Mouse (Mus musculus) hindbrain, postnatal 0 days (tissue): ENCODE measurements around the gene Stn1. TPM values are rescaled to one million over a fixed set of nuclear protein-coding genes. Genes with fewer than 3 reads are reported as not detected.

ENCODE experiments used
- ATAC-seq: fragments of 200-750 bp; cut with Nextera tagmentation; 2 replicates; pipeline ENCODE4 v1.8.0; 2017; ENCODE audit warnings: mild to moderate bottlenecking, moderate TSS enrichment, moderate library complexity
- DNase-seq: peaks from one replicate; pipeline ENCODE4 v3.0.0-alpha.2; 2015; ENCODE audit warnings: low spot score
- H3K27ac ChIP-seq: fragments of 300-500 bp; sonication (generic); 2 replicates; pipeline ENCODE4 v1.5.1; 2014; ENCODE audit warnings: mild to moderate bottlenecking
- H3K27me3 ChIP-seq: fragments of 300-500 bp; sonication (generic); 2 replicates; pipeline ENCODE4 v1.6.1; 2014; ENCODE audit warnings: low read length, mixed read lengths; ENCODE audit not compliant: insufficient read depth
- H3K36me3 ChIP-seq: fragments of 300-500 bp; sonication (generic); 2 replicates; pipeline ENCODE4 v1.6.1; 2014; ENCODE audit warnings: low read length, mixed read lengths; ENCODE audit not compliant: insufficient read depth
- H3K4me1 ChIP-seq: fragments of 300-500 bp; sonication (generic); 2 replicates; pipeline ENCODE4 v1.6.1; 2014; ENCODE audit warnings: antibody characterized with exemption, low read length, mixed read lengths; ENCODE audit not compliant: insufficient read depth
- H3K4me2 ChIP-seq: fragments of 300-500 bp; sonication (generic); 2 replicates; pipeline ENCODE4 v1.6.1; 2014; ENCODE audit warnings: low read depth, mild to moderate bottlenecking, low read length, moderate library complexity, mixed read lengths
- H3K4me3 ChIP-seq: fragments of 300-500 bp; sonication (generic); 2 replicates; pipeline ENCODE4 v1.5.1; 2014; ENCODE audit warnings: low read length
- H3K9ac ChIP-seq: fragments of 300-500 bp; sonication (generic); replicated peaks from 2 replicates; pipeline ENCODE4 v1.6.1; 2014; ENCODE audit warnings: mild to moderate bottlenecking, low read length, moderate library complexity, mixed read lengths
- H3K9me3 ChIP-seq: fragments of 300-500 bp; sonication (generic); 2 replicates; pipeline ENCODE4 v1.6.1; 2016; ENCODE audit warnings: low read length, mixed read lengths
- CTCF ChIP-seq: IDR thresholded peaks from 2 replicates; pipeline ENCODE4 v1.5.1; 2016; ENCODE audit warnings: antibody characterized with exemption, control low read depth, low read depth
- WGBS: fragments of 180-500 bp; shearing (Covaris S2); extraction: QIAGEN DNeasy Blood & Tissue Kit; methylation state at CpG from one replicate; pipeline ENCODE4 v1.1.7; 2014; 5-methylcytosine and 5-hydroxymethylcytosine counted together
- polyA plus RNA-seq: library from polyadenylated mRNA; unstranded; fragments of >200 nt; fragmentation: Nextera tagmentation; extraction: Ambion mirVana; gene quantifications from 2 replicates; pipeline ENCODE4 v1.2.1, GENCODE M21; 2015
- total RNA-seq: library from RNA; depleted of rRNA; stranded (reverse); fragments of >200 nt; gene quantifications from 2 replicates; pipeline ENCODE4 v1.2.3, GENCODE M21; 2014

The Stn1 gene
- total and polyA plus RNA-seq, 2 experiments from 2014 or later = 19.1 to 20.9 TPM

DNA sequence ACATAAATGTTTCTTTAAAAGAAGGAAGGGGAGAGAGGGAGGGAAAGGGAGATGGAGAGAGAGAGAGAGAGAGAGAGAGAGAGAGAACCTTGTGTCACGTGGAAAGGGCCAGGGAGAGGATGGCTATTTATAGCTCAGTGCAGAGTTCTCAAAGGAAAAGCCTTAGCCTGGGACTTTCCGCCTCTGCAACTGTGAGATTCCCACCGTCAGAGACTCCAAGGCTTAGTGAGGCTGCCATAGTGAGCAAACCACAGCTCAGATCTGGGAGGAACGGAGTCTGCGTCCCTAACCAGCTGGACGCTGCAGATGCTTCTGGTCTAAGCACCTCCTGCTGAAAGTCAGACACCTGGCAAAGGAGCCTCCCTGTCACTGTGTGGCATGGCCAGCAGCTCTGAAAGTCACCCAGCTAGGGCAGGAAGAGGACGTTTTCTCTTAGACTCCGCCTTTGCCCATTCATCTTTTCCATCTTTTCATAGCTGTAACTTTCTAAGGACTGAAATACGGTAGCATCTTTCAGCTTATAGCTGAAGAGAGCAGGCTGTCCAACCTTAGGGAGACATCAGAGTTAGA, 51.2 kb downstream of the Stn1 start:
- H3K27me3 ChIP-seq = no peaks in the 10 kb centered on the region
- 34% methylated on average over 9 of the region's 9 CpGs for WGBS
- H3K9me3 ChIP-seq = no peaks in the 10 kb centered on the region
- ATAC-seq (peak; percentile 71), DNase-seq (peak; percentile 25)
- H3K4me1 ChIP-seq = no peaks in the 10 kb centered on the region
- no peak overlapping the region for H3K9ac ChIP-seq
- H3K27ac ChIP-seq = peak overlapping the region; percentile 12; the same call in 1 of the 2 replicates
- H3K4me2 ChIP-seq = 0 out of 2 replicates have a peak overlapping the region, but pooled peaks have one; percentile 17
- H3K36me3 ChIP-seq = no peaks in the 10 kb centered on the region
- no peak overlapping the region for H3K4me3 ChIP-seq
- TF ChIP-seq CTCF = no peak

GRCm38 (mm10) chr19:47484110-47484509, 53.2 kb downstream of the Stn1 start:
- Histone ChIP-seq H3K27me3 (no peaks in the 10 kb centered on the region), H3K9me3 (no peaks in the 10 kb centered on the region), H3K9ac (no peak overlapping the region), H3K27ac (peak overlapping the region; percentile 48; the same call in 1 of the 2 replicates), H3K36me3 (no peaks in the 10 kb centered on the region), H3K4me2 (no peak overlapping the region), H3K4me1 (no peaks in the 10 kb centered on the region), H3K4me3 (no peak overlapping the region)
- DNase-seq = peak; percentile 61
- no peak for TF ChIP-seq CTCF
- ATAC-seq = peak; percentile 76
- WGBS = 73% methylated on average over 3 of the region's 3 CpGs

DNA sequence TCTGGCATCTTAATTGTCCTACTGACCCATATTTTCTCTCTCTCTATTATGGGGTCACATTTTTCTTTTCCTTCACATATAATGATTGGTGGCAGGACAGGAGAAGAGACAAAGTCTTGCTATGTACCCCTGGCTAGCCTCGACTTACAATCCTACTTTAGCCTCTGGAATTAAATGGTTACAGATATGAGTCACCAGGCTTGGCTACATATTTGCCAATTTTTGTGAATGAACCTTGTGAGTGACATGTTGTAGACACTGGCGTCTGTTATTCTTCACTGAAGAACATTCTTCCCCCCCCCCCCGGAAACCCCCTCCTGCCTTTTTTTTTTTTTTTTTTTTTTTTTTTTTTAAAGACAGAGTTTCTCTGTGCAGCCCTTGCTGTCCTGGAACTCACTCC, 54.0 kb downstream of the Stn1 start:
- H3K27ac ChIP-seq = no peak overlapping the region
- H3K36me3 ChIP-seq = no peaks in the 10 kb centered on the region
- H3K4me2 ChIP-seq = no peak overlapping the region
- no peaks in the 10 kb centered on the region for H3K9me3 ChIP-seq
- H3K4me1 ChIP-seq = no peaks in the 10 kb centered on the region
- no peak overlapping the region for H3K4me3 ChIP-seq
- DNase-seq = no peak
- no peak overlapping the region for H3K9ac ChIP-seq
- no peaks in the 10 kb centered on the region for H3K27me3 ChIP-seq
- ATAC-seq = no peak
- 75% methylated on average over 3 of the region's 3 CpGs for WGBS
- TF ChIP-seq CTCF = no peak

DNA sequence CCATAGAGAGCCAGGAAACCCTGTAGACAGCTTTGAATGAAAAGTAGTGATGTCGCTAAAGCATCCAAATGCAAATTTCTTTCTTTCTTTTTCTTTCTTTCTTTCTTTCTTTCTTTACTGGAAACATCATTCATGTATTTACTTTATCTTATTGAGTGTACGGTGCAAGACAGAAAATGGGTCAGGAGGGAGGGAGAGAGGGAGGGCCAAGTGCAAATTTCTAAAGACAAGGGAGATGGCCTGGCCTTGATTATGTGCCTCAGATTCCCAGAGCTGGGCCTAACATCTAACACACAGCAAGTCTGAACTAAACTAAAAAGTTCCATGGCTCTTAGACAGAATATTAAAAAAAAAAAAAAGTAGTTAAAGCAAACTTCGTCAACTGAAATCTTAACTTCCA, 63.9 kb downstream of the Stn1 start:
- no peak for ATAC-seq

DNA sequence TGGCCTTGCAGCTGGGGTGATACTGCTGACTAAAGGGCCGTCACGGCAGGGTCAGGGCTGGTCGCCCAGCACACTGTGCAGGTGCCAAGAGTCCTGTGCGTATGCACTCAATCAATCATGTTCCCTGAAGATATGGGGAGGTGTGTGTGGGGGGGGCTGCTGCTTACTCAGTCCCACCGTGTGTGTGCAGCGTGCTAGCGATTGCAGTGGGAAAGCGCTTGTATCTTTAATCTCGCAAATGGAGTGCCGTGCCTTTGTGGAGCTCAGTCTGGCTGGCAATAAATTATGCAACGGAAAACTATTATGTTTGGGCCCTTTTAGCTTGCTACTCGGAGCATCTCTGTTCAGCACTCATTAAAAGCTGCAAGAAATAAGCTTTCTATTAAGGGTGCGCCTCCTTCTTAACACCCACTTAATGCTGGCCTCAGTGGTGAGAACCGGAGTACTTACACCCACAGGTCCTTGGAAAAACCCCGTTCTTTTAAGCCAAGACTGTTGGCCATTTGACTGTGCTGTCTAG, 64.4 kb downstream of the Stn1 start:
- no peak overlapping the region for H3K27ac ChIP-seq
- 0 out of 2 replicates have a peak, but pooled peaks have one; percentile 43 for ATAC-seq

More for the DNA sequence above, 63.9 kb downstream of the Stn1 start:
- Histone ChIP-seq H3K4me1 (peaks cover 7% of the 10 kb centered on the region; the same call in 1 of the 2 replicates), H3K27me3 (no peaks in the 10 kb centered on the region), H3K9me3 (no peaks in the 10 kb centered on the region), H3K4me2 (peak overlapping the region; percentile 36; the same call in 1 of the 2 replicates), H3K9ac (no peak overlapping the region), H3K4me3 (no peak overlapping the region), H3K27ac (no peak overlapping the region), H3K36me3 (no peaks in the 10 kb centered on the region)
- 53% methylated on average over 3 of the region's 3 CpGs for WGBS
- DNase-seq = no peak
- TF ChIP-seq CTCF = no peak

DNA sequence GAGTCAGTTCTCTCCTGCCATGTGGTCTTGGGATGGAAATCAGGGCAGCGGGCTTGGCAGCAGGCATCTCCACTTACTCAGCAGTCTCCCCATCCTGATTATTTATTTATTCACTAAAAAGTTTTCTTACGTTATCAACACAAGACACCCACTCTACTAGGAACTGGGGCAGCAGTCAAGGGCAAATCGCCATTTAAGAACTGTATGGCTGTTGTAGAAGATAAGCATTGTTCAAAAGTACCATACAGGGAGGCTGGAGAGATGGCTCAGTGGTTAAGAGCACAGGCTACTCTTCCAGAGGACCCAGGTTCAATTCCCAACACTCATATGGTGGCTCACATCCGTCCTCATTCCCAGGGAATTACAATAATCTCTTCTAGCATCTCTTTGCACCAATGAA, 65.5 kb downstream of the Stn1 start:
- no peaks in the 10 kb centered on the region for H3K36me3 ChIP-seq
- 80% methylated on average over 4 of the region's 4 CpGs for WGBS
- no peak overlapping the region for H3K4me2 ChIP-seq
- H3K9me3 ChIP-seq = no peaks in the 10 kb centered on the region
- H3K9ac ChIP-seq = no peak overlapping the region
- ATAC-seq = no peak
- TF ChIP-seq CTCF = no peak
- no peaks in the 10 kb centered on the region for H3K27me3 ChIP-seq
- no peak overlapping the region for H3K27ac ChIP-seq
- DNase-seq = no peak
- H3K4me1 ChIP-seq = peaks cover 7% of the 10 kb centered on the region; the same call in 1 of the 2 replicates
- H3K4me3 ChIP-seq = no peak overlapping the region

More for the DNA sequence above, 64.4 kb downstream of the Stn1 start:
- DNase-seq = peak; percentile 40
- Histone ChIP-seq H3K4me1 (peaks cover 7% of the 10 kb centered on the region; the same call in 1 of the 2 replicates), H3K9me3 (no peaks in the 10 kb centered on the region), H3K9ac (no peak overlapping the region), H3K36me3 (no peaks in the 10 kb centered on the region), H3K4me3 (no peak overlapping the region), H3K27me3 (no peaks in the 10 kb centered on the region), H3K4me2 (peak overlapping the region; percentile 36; the same call in 1 of the 2 replicates)
- 22% methylated on average over 15 of the region's 15 CpGs for WGBS
- no peak for TF ChIP-seq CTCF

GRCm38 (mm10) chr19:47468750-47469149, 68.6 kb downstream of the Stn1 start:
- Histone ChIP-seq H3K36me3 (no peaks in the 10 kb centered on the region), H3K27ac (no peak overlapping the region), H3K9me3 (no peaks in the 10 kb centered on the region), H3K4me2 (no peak overlapping the region), H3K4me1 (peaks cover 7% of the 10 kb centered on the region; the same call in 1 of the 2 replicates), H3K27me3 (no peaks in the 10 kb centered on the region), H3K4me3 (no peak overlapping the region), H3K9ac (no peak overlapping the region)
- WGBS = 43% methylated on average over 3 of the region's 3 CpGs
- no peak for DNase-seq
- no peak for ATAC-seq
- TF ChIP-seq CTCF = no peak
